In genomic region chr8:105956556-105956955, GRCm38 (mm10) we compare ENCODE assay signal across 34 mouse cellular contexts. TPM values are rescaled to one million over a fixed set of nuclear protein-coding genes. Genes with fewer than 3 reads are reported as not detected.
DNase-seq lines count a peak whose midpoint lies in the region; ATAC-seq and TF ChIP-seq lines count a peak whose summit lies in the region.
"Had no signal": no experiment of that assay in that cellular context is flagged by ENCODE, and none has a peak within 500 bp of the region (broad histone marks: within the 10 kb centered on the region; RNA-seq: fewer than 3 reads in every experiment).

No protein-coding gene starts in this region.

- no peak overlapping the region for H3K9ac ChIP-seq in heart, adult 2 months (ENCODE audit: low read depth, low read length)
- no peak overlapping the region for H3K9ac ChIP-seq in heart, embryonic 11.5 days (ENCODE audit: low read depth, low read length)
- H3K9ac ChIP-seq: embryonic facial prominence, embryonic 12.5 days; forebrain, embryonic 13.5 days; hindbrain, embryonic 13.5 days; kidney, embryonic 15.5 days; limb, embryonic 15.5 days; liver, embryonic 15.5 days; lung, embryonic 15.5 days; stomach, embryonic 15.5 days had no signal

- TF ChIP-seq EP300 in heart, adult 2 months (IDR thresholded peaks at IDR 0.05; ENCODE audit: insufficient read depth, low read depth, low read length), result no peak

- no peak for ATAC-seq in heart, embryonic 11.5 days (replicated peaks; ENCODE audit: insufficient number of reproducible peaks, low FRiP score, low TSS enrichment)
- ATAC-seq: forebrain, embryonic 13.5 days had no signal

- H3K9me3 ChIP-seq in heart, embryonic 11.5 days (replicated peaks; ENCODE audit: control insufficient read depth, low read length), result no peaks in the 10 kb centered on the region
- H3K9me3 ChIP-seq: embryonic facial prominence, embryonic 12.5 days; forebrain, embryonic 13.5 days; G1E; hindbrain, embryonic 13.5 days; kidney, embryonic 15.5 days; limb, embryonic 15.5 days; liver, embryonic 15.5 days; lung, embryonic 15.5 days; stomach, embryonic 15.5 days had no signal

- peaks cover 6% of the 10 kb centered on the region for H3K36me3 ChIP-seq in heart, adult 2 months (ENCODE audit: control insufficient read depth, insufficient read depth, low read length)
- H3K36me3 ChIP-seq in heart, embryonic 11.5 days (ENCODE audit: control insufficient read depth, insufficient read depth, low read length), result peaks cover 10% of the 10 kb centered on the region
- H3K36me3 ChIP-seq: hindbrain, embryonic 13.5 days had no signal

- H3K4me2 ChIP-seq in heart, embryonic 11.5 days, result no peak overlapping the region
- H3K4me2 ChIP-seq: embryonic facial prominence, embryonic 12.5 days; forebrain, embryonic 13.5 days; hindbrain, embryonic 13.5 days; kidney, embryonic 15.5 days; limb, embryonic 15.5 days; liver, embryonic 15.5 days; lung, embryonic 15.5 days; midbrain, embryonic 11.5 days; stomach, embryonic 15.5 days had no signal

- peaks cover 19% of the 10 kb centered on the region for H3K4me1 ChIP-seq in heart, adult 2 months (ENCODE audit: control insufficient read depth, insufficient read depth, low read length)
- peaks cover 8% of the 10 kb centered on the region for H3K4me1 ChIP-seq in heart, embryonic 11.5 days (ENCODE audit: control insufficient read depth, insufficient read depth, low read length)
- H3K4me1 ChIP-seq: embryonic facial prominence, embryonic 12.5 days; forebrain, embryonic 13.5 days had no signal

- peak in 1 of 2 experiments; percentile 38 for DNase-seq in heart, adult 2 months
- no peak for DNase-seq in heart, postnatal 36 days
- DNase-seq in NIH3T3 (ENCODE audit: low read depth), result peak; percentile 73
- peak; percentile 64 to 79 for DNase-seq in heart, postnatal 10 days
- DNase-seq in cerebellum, adult 11 months, result no peak
- no peak for DNase-seq in ovary, postnatal 10 days (ENCODE audit: low spot score)
- DNase-seq: adrenal gland, adult 8-10 months; B cell, adult 2 months; cerebellum, adult 18-20 months; cerebellum, postnatal 25 days; kidney, adult 11 months; kidney, postnatal 36 days; right cerebral cortex, adult 18-20 months; thymus, adult 18-20 months; thymus, postnatal 36 days had no signal

- TF ChIP-seq POLR2A in heart, adult 2 months (IDR thresholded peaks at IDR 0.05; ENCODE audit: insufficient read depth, low read depth, low read length), result no peak

- TF ChIP-seq CTCF in heart, adult 2 months (IDR thresholded peaks at IDR 0.05), result no peak

- 48% methylated on average over 4 of the region's 4 CpGs for WGBS in heart, adult 2 months
- 63% methylated on average over 4 of the region's 4 CpGs for WGBS in heart, embryonic 11.5 days (ENCODE audit: insufficient replicate concordance)

- H3K27ac ChIP-seq in heart, adult 2 months, result peak overlapping the region; percentile 2; the same call in 1 of the 2 replicates
- H3K27ac ChIP-seq in heart, embryonic 11.5 days (ENCODE audit: low read depth, low read length), result peak overlapping the region; percentile 24; the same call in 1 of the 2 replicates
- H3K27ac ChIP-seq: embryonic facial prominence, embryonic 12.5 days; forebrain, embryonic 13.5 days; hindbrain, embryonic 13.5 days; kidney, embryonic 15.5 days; limb, embryonic 15.5 days; liver, embryonic 15.5 days; lung, embryonic 15.5 days; stomach, embryonic 15.5 days had no signal

- no peaks in the 10 kb centered on the region for H3K27me3 ChIP-seq in heart, adult 2 months (ENCODE audit: control insufficient read depth, insufficient read depth, low read length)
- no peaks in the 10 kb centered on the region for H3K27me3 ChIP-seq in heart, embryonic 11.5 days (ENCODE audit: control insufficient read depth, insufficient read depth, low read length)
- H3K27me3 ChIP-seq: CH12.LX; embryonic facial prominence, embryonic 12.5 days; forebrain, embryonic 13.5 days; hindbrain, embryonic 13.5 days; kidney, embryonic 15.5 days; limb, embryonic 15.5 days; liver, embryonic 15.5 days; lung, embryonic 15.5 days; stomach, embryonic 15.5 days had no signal

- intact Hi-C loops in heart, adult 2 months (cut with DNase I), result no loop called here
- intact Hi-C loops in heart, postnatal 36 days (cut with DNase I), result loop anchor here (2.0 kb wide), 1 partner anchor 16 kb away; no protein-coding TSS in a partner anchor
- intact Hi-C loops in heart, postnatal 10 days (cut with DNase I), result no loop called here

- no peak overlapping the region for H3K4me3 ChIP-seq in heart, adult 2 months
- H3K4me3 ChIP-seq in heart, embryonic 11.5 days (ENCODE audit: low read depth, low read length), result no peak overlapping the region
- H3K4me3 ChIP-seq: embryonic facial prominence, embryonic 12.5 days; forebrain, embryonic 13.5 days; hindbrain, embryonic 13.5 days; kidney, embryonic 15.5 days; limb, embryonic 15.5 days; liver, embryonic 15.5 days; lung, embryonic 15.5 days; stomach, embryonic 15.5 days had no signal

- H3K79me2 ChIP-seq in heart, adult 2 months (replicated peaks; ENCODE audit: control insufficient read depth, insufficient read depth, low read length), result no peaks in the 10 kb centered on the region

RNA-seq across cellular contexts. Expression of gene Slc12a4, which starts 9.3 kb away (rescaled TPM):
- 10 to 100 TPM; 35.0 to 38.1 TPM for total RNA-seq in heart, adult 2 months (2021)
- 54.6 and 73.4 TPM in 2 replicates for polyA plus RNA-seq in heart, adult 2 months (2012; rRNA removed)
- total RNA-seq in heart, postnatal 36 days (2021), result 10 to 100 TPM; 48.0 to 50.3 TPM
- polyA plus RNA-seq in heart, embryonic 11.5 days (2014; fragmentation: Nextera tagmentation; extraction: Ambion mirVana), result 28.6 and 39.9 TPM in 2 replicates
- 10 to 100 TPM; 59.1 to 70.0 TPM for total RNA-seq in heart, postnatal 10 days (2021)

RNA-seq across cellular contexts. Expression of gene Lcat, which starts 13.4 kb away (rescaled TPM):
- under 1 TPM; 0.70 to 0.84 TPM for total RNA-seq in heart, adult 2 months (2021)
- polyA plus RNA-seq in heart, adult 2 months (2012; rRNA removed), result 3.9 and 4.1 TPM in 2 replicates
- total RNA-seq in heart, postnatal 36 days (2021), result 1 to 10 TPM; 1.0 to 1.1 TPM
- polyA plus RNA-seq in heart, embryonic 11.5 days (2014; fragmentation: Nextera tagmentation; extraction: Ambion mirVana), result 0.70 and 2.6 TPM in 2 replicates
- under 1 TPM; 0.64 to 0.77 TPM for total RNA-seq in heart, postnatal 10 days (2021)
- total RNA-seq: granulocyte monocyte progenitor cell, adult 5-6 weeks had no signal

RNA-seq across cellular contexts. Expression of gene Psmb10, which starts 18.3 kb away (rescaled TPM):
- total RNA-seq in heart, adult 2 months (2021), result 10 to 100 TPM; 58.1 to 68.1 TPM
- 95.9 and 96.5 TPM in 2 replicates for polyA plus RNA-seq in heart, adult 2 months (2012; rRNA removed)
- 10 to 100 TPM; 63.6 to 72.7 TPM for total RNA-seq in heart, postnatal 36 days (2021)
- polyA plus RNA-seq in heart, embryonic 11.5 days (2014; fragmentation: Nextera tagmentation; extraction: Ambion mirVana), result 50.8 and 60.0 TPM in 2 replicates
- 10 to 100 TPM; 81.1 to 88.5 TPM for total RNA-seq in heart, postnatal 10 days (2021)

RNA-seq across cellular contexts. Expression of gene Dpep3, which starts 22.7 kb away (rescaled TPM):
- total RNA-seq in heart, adult 2 months (2021), result not detected
- 0.23 and 0.26 TPM in 2 replicates for polyA plus RNA-seq in heart, adult 2 months (2012; rRNA removed)
- total RNA-seq in heart, postnatal 36 days (2021), result not detected
- not detected in 2 replicates for polyA plus RNA-seq in heart, embryonic 11.5 days (2014; fragmentation: Nextera tagmentation; extraction: Ambion mirVana)
- total RNA-seq in heart, postnatal 10 days (2021), result not detected
- total RNA-seq: adrenal gland, adult 8-10 months; CH12.LX; gastrocnemius, adult 8-10 months; granulocyte monocyte progenitor cell, adult 5-6 weeks; layer of hippocampus, adult 8-10 months; left cerebral cortex, postnatal 25 days; megakaryocyte progenitor cell, adult 5-6 weeks; midbrain, postnatal 0 days had no signal
- polyA plus RNA-seq: embryonic facial prominence, embryonic 12.5 days; forebrain, embryonic 13.5 days; G1E; hindbrain, embryonic 13.5 days; kidney, embryonic 15.5 days; limb, embryonic 15.5 days; liver, embryonic 15.5 days; lung, embryonic 15.5 days; midbrain, embryonic 11.5 days; midbrain, postnatal 0 days; neural tube, embryonic 14.5 days; stomach, embryonic 15.5 days had no signal

RNA-seq across cellular contexts. Expression of gene Ctrl, which starts 22.9 kb away (rescaled TPM):
- under 1 TPM in 1 of 2 experiments, not detected in 1; 0.32 TPM for total RNA-seq in heart, adult 2 months (2021)
- 0.88 and 1.9 TPM in 2 replicates for polyA plus RNA-seq in heart, adult 2 months (2012; rRNA removed)
- under 1 TPM in 1 of 2 experiments, not detected in 1; 0.43 TPM for total RNA-seq in heart, postnatal 36 days (2021)
- 1.1 and 1.3 TPM in 2 replicates for polyA plus RNA-seq in heart, embryonic 11.5 days (2014; fragmentation: Nextera tagmentation; extraction: Ambion mirVana)
- under 1 TPM; 0.35 to 0.48 TPM for total RNA-seq in heart, postnatal 10 days (2021)
- total RNA-seq: gastrocnemius, adult 8-10 months had no signal

Comparison
In these comparisons a context has a peak if more than half of its experiments do, and no peak if none do; other contexts are left out.
1. DNase-seq: peak in NIH3T3 (single experiment) and heart, postnatal 10 days (2 of 2); none in heart, postnatal 36 days (0 of 2), cerebellum, adult 11 months (single experiment) and ovary, postnatal 10 days (single experiment).